Mouse (Mus musculus): ENCODE measurements around the gene Zfp691.

GRCm38 (mm10) chr4:119173851-119174453, at the start of gene Zfp691:
- no peak for TF ChIP-seq CTCF (IDR thresholded peaks at IDR 0.05; ENCODE audit: low read depth, low read length)
- peak; percentile 82; the same call in 1 of the 2 replicates for TF ChIP-seq POLR2A (IDR thresholded peaks at IDR 0.05; ENCODE audit: extremely low read depth, insufficient read depth, low read length)
